Mouse (Mus musculus): ENCODE results near the gene Ddx42.

- TF ChIP-seq CTCF (IDR thresholded peaks at IDR 0.05; ENCODE audit: low read depth) (no peak), EP300 (IDR thresholded peaks at IDR 0.05; ENCODE audit: low read depth) (no peak)
These were observed 52.3 kb downstream of the Ddx42 start for GRCm38 (mm10) chr11:106269060-106269431.

All from liver, embryonic 14.5 days (tissue).